Mouse (Mus musculus): ENCODE results near the gene Plekhg6.

The Plekhg6 gene

GRCm38 (mm10) chr6:125352811-125353210 is 27.8 kb downstream of the Plekhg6 start:
- no peak for DNase-seq

DNA sequence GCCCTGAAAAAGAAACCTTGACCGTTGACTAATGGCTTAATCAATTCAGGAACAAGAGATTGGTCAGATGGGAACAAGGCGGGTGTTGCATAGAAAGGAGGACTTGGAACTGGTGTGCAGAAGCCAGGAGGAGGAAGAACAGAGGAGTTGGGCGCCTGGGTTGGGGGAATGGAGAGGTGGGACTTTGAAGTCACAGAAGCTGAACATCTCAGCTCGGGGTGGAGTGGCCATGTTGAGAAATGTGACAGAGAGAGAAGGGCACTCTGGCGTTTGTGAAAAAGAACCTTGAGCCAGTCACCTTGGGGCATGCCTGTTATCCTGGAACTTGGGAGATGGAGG is 28.6 kb downstream of the Plekhg6 start:
- DNase-seq, result no peak

DNA sequence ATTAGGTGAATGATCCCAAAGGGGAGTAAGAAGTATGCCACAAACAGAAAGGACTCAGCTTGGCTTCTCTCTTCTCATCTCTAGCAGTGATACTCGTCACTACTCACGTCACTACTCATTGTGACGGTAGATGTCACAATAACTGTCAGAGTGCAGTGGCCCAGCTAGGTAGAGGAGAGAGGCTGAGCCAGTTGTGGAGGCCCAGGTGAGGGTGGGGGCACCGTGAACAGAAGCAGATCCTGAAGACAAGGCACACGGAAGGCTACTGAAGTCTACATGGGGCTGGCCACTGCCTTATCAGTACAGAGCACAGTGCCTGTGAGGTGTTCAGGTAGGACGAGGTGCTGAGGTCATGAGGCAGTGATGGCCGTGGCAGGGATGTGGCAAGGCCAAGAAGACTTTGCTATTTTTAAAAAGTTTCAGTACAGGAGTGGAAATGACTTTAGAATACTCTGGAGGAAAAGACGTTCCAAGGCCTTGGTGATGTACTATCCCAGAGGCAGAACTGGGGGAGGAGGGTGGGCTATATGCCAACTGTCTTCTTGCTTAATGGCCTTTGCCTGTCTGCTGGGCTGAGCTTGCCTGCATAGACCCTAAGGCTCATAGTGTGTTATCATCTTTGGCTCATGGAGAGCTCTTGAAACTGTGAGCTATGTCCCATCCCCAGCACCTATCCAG is 29.1 kb downstream of the Plekhg6 start:
- no peak for DNase-seq

DNA sequence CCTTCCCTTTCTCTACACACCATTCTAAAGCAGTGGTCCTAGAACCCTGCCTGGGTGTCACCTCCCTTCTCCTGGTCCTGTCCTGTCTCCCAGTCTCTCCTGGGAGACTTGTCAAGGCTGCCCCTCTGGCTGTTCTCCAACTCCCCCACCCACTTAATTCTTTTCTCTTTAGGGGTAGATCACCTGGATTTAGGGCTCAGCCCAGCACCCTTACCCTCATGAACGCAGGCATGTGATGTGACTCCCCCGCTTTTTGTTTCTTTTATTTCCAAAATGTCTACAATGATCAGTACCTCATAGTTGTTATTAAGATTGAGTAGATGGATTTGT is 29.6 kb downstream of the Plekhg6 start:
- DNase-seq, result no peak

- DNase-seq, result no peak
These were observed 30.2 kb downstream of the Plekhg6 start for GRCm38 (mm10) chr6:125350231-125350994.

GRCm38 (mm10) chr6:125349575-125350230 is 30.9 kb downstream of the Plekhg6 start:
- DNase-seq, result no peak

GRCm38 (mm10) chr6:125348721-125349574 is 31.6 kb downstream of the Plekhg6 start, which contains the start of gene Tnfrsf1a:
TSS of gene Tnfrsf1a (plus strand) at chr6:125349362.
- DNase-seq, result no peak

DNA sequence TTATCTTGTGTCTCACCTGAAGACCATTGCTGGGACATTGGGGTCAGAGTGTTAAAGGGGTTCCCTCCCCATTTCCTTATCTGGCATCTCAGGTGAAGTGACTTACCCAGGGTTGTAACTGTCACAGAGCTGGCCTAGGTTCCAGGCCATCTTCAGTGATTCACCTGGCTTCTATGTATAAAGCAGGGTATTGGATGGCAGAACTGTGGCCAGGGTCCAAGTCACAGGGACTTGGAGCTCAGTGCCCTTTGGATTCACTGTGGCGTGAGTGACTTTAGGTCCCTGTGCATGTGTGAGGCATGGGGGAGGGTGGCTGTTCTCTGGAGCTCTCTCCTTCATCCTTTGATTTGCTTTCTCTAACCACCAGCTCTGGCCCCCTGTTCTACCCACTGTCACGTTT is 34.6 kb downstream of the Plekhg6 start:
- DNase-seq, result no peak

GRCm38 (mm10) chr6:125345625-125346024 is 35.0 kb downstream of the Plekhg6 start:
- no peak for DNase-seq

DNA sequence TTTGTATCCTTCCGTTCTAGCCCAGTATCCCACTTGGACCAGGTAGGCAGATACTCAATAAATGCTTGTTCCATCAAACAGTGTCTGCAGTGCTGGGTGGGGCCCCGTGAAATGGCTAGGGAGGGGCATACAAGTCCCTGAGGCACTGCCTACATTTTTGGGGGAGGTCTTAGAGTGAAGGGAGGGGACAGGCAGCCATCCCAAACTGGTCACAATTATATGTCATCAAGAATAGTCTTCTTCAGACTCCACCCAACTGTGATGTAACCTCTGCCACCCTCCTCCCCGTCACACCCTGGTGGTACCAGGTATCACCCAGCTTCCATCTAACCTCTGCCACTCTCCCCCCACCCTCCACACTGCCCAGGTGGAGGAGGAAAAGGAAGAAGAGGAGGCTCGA is 35.7 kb downstream of the Plekhg6 start:
- DNase-seq, result no peak

- DNase-seq, result no peak
These were observed 36.5 kb downstream of the Plekhg6 start for GRCm38 (mm10) chr6:125344084-125344483.

DNA sequence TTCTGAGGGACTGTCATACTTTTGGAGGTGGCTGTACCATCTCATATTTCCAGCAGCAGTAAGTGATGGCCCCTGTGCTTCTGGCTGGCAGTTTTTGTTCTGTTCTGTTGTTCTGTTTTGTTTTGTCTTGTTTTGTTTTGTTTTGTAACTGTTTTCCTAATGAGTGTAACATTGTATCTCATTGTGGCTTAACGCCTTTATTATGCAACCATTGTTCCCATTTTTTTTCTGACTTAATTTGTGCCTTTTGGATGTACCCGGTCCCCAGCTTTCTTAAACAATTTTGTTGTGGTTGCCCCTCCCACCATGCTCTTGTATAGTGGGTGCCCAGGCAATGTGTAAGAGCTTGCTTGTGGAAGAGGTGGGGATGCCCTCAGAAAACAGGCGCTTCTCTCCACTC is 38.4 kb downstream of the Plekhg6 start:
- no peak for DNase-seq

GRCm38 (mm10) chr6:125340244-125340643 is 40.3 kb downstream of the Plekhg6 start:
- no peak for DNase-seq

GRCm38 (mm10) chr6:125338791-125339660 is 41.6 kb downstream of the Plekhg6 start:
- DNase-seq, result no peak

- DNase-seq, result no peak
These were observed 46.2 kb downstream of the Plekhg6 start for GRCm38 (mm10) chr6:125334356-125334755.

- no peak for DNase-seq
These were observed 47.3 kb downstream of the Plekhg6 start for GRCm38 (mm10) chr6:125333112-125333899.

DNA sequence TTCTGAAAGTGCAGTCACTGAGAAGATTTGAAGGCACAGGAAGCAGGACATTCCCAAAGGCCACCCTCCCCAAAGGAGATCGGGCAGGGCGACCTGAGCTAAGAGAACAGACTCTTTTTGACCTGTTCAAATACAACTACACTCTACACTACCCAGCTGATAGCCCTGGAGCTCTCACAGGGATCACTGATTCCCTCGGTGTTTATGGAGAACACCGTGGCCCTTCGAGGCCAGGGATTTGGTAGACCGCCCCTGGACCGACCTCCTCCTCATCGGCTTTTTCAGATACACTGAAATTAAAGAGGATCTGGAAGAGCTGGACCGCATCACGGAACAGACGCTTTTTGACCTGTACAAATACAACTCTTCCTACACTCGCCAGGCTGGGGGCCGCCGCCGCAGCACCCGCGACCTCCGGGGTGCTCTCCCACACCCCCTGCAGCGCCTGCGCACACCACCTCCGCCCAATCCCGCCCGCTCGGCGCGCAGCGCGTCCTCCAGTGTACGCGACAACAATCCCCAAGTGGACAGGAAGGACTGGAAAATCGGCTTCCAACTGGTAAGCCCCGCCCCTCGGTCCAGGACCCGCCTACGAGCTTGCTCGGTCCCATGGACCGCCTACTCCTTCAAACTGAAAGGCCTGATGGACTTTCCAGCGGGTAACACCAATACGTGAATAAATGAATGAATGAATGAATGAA is 49.8 kb downstream of the Plekhg6 start:
- peak; percentile 40 to 54 for DNase-seq

GRCm38 (mm10) chr6:125328243-125328642 is 52.4 kb downstream of the Plekhg6 start:
- no peak for DNase-seq

- DNase-seq, result no peak
These were observed 55.3 kb downstream of the Plekhg6 start for GRCm38 (mm10) chr6:125325337-125325736.

DNA sequence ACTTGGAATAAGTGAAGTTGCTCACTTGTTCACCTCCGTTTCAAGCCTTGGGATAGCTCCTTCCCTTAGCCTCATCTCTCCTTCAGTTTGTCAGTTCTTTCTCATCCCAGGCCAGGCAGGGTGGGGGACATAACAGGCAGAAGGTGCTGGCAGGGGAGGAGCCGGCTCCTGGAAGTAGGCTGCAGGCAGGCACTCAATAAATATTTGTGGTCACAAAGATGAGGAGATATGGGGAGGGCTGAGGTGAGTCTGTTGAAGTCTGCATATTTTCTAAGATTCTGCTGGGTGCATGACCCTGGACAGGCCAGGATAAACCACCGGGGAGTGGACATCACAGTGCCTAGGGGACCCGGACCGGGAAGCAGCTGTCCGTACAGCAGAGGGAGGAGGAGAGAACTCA is 57.0 kb downstream of the Plekhg6 start:
- DNase-seq, result no peak

- DNase-seq, result no peak
These were observed 57.8 kb downstream of the Plekhg6 start for GRCm38 (mm10) chr6:125322794-125323193.
